Mouse (Mus musculus): ENCODE data around the gene Nufip1.
A peak's percentile ranks its signal among the peaks of the same experiment; 100 is the strongest.
"Not testable (repeated sequence)": the region's sequence is repeated elsewhere in the genome, so short reads cannot be mapped to it uniquely, and the experiment has no call there.

Nufip1 gene

DNA sequence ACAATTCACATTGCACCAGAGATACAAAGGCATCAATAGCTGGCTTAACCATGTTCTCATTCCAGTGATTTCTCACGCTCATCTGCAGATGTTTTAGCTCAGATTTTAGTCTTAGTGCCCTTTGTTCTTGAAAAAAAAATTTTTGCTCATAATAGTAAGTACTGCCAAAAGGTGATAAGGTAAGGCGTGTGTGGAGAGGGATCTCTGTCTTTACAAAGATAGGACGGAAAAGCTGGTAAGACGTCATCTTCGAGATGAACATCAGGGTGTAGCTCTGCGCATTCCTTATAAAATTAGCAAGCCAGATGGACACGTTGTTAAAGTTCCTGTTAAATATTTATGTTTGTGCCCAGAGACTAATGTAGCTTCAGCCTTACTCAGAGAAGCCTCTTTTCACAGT lies 35.2 kb downstream of the Nufip1 start:
- no peak for DNase-seq

DNA sequence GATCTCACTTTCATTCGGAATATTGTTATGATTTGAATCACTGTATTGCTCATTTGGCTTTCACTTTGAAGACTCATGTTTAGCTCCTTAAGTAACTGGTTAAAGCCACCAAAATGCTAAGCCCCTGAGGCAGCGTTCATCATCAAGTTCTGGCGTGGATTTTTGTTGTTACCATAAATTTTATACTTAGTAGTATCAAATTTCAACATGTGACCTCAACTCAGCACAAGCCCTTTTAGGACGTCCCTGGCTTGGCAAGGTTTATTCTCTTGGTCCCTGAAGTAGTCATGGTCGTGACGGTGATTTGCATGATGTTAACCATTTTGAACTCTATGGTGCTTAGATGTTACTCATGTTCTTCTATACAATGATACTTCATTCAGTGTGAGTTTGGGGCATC lies 36.4 kb downstream of the Nufip1 start:
- DNase-seq, result no peak

DNA sequence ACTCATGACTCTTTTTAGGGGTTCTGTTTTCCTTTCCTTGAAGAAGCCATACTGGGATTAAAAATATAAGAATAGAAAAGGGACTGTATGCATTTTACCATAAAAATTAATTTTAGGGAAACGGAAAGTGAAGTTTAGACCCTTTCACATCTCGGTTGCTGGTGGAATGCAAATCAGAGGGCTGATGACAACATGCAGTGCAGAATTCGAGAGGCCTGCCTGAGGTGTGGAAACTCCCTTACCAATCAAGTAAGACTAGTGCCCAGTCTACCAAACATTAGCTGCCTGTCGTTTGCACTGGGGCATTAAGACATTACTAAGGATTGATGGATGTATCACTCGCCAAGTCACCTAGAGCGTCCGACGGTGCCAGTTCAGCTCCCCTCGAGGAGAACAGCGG lies 37.6 kb downstream of the Nufip1 start:
- no peak for DNase-seq

DNA sequence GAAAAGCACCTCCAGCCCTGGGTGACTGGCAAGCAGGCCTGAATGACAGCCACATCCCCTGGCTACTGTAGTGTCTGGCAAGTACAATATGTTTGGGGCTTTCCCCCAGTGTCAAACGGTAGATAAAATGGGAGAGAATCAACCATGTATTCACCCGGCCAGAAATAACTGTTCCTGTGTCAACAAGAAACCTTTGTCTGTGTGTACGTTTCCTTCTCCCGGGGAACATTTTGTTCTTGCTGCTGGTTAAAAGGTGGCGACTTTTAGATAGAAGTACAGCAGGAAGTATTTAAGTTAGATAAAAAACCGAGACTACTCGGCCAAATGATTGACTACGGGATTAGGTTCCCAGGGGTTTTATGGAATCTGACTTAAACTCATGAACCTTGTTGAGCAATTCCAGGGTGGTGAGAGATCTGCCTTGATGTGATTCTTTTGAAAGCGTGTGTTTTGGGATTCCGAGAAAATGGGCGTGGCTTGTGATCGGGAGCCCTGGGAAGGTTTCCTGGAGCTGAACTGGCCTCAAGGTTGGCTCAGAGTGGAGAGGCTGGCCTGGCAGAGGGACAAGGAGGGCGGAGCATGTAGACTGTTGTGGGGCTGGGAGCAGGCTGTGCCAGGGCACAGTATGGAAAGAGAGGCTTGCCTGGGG lies 39.0 kb downstream of the Nufip1 start:
- DNase-seq, result peak; percentile 41 to 56

DNA sequence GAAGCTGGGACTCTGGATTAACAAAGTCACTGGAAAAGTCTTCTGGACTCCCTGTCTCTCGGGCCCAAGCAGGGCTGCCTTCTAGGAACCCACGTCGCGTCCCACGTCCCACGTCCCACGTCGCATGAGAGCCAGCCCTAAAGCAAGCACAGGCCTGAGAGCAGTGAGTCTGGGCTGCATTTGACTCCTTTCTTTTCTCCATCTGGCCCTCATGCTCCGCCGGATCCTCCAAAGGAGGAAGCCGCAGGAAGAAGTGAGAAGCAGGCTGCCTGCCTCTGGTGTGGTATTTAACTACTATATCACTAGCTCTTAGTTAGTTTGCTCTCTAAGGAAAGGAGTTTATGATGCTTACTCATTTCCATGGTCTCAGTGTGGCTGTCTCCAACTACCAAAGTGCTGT lies 39.8 kb downstream of the Nufip1 start:
- no peak for DNase-seq

DNA sequence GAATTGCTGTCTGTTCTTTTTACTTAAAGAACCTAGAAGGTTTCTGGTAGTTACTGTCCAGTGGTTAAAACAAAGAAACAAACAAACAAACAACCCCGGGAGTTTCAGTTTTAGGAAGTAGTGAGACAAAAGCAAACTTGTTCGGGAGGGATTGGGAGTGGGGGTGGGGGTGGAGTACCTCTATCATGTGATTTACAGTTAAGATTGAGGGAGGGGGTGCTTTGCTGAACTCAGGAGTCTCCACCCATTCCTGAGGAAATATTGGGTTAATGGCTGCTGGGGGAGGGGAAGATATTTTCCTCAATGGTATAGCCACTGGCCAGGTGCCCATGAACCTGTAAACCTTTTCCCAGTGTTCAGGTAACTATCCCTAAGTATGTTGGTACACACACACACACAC lies 40.3 kb downstream of the Nufip1 start:
- no peak for DNase-seq

DNA sequence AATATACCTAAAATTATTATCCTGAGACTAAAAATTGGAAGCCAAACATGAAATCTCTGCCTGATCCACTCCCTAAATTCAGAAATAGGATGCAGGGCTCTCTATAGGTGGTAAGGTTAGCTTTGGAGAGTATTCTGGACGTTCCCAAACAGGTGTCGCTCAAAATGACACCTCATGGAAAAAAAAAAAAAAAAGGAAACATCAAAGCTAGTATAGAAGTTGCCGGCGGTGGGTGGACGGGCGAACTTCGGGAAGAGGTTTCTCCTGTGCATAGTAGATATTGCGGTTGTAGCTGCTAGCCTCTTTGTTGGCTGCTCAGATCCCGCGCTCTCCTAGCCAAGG lies 41.1 kb downstream of the Nufip1 start:
- DNase-seq, result no peak

DNA sequence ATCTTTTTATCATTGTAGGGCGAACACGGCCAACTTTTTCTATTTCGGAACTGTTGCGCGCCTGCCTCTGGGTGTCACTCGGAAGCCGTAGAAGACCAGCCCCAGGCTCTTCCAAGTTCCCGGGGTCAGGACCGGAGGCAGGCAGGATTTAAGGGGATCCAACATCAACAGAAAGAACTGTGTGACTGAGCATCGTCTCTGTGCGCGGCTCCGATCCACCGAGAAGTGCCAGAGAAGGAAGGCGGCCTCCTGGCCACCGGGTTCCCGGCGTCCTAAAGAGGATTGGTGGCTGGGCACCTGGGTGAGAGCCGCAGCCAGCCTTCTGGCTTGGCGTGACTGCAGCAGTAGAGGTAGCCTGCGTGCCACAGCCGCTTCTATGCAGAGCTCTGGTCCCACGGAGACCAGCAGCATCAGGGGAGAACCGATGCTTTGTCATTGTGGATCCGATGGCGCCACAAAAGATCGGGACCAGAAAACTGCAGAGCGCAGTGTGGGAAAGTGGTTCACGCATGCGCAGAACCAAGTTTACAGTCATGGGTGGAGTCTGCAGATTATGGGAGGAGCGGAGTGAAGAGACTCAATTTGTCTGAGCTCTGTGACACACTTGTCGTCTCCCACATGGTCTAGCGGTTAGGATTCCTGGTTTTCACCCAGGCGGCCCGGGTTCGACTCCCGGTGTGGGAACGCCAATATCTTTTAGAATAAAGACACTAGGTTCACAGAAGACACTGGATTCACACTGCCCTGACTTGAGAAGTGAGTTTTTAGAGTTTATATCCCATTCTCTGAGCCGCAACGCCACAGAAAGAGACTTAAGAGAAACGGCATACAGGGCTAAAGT lies 41.7 kb downstream of the Nufip1 start:
- peak; percentile 95 to 99 for DNase-seq

DNA sequence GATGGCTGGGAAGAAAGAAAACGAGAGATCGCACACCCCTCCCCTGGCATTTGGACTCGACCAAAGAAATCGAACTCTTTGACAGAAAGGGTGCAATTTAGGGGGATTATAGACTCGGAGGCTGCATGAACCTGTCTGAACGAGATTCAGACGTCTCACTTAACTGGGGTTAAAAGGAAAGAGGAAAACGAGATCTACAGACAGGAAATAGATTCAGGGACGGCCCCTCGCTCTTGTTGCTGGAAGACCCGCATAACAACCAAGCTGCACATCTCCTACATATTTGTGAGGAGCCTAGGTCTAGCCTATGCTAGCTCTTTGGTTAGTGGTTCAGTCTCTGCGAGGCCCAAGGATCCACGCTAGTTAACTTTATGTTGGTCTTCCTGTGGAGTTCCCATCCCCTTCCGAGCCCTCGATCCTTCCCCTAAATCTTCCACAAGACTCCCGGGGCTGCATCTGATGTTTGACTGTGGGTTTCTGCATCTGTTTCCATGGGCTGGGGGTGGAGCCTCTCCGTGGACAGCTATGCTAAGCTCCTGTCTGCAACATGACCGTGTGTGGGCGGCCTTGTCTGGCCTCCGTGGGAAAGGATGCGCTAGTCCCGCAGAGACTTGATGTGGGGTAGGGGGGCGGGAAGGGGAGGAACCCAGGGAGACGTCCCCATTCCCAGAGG lies 42.4 kb downstream of the Nufip1 start:
- DNase-seq, result peak; percentile 14 to 20

DNA sequence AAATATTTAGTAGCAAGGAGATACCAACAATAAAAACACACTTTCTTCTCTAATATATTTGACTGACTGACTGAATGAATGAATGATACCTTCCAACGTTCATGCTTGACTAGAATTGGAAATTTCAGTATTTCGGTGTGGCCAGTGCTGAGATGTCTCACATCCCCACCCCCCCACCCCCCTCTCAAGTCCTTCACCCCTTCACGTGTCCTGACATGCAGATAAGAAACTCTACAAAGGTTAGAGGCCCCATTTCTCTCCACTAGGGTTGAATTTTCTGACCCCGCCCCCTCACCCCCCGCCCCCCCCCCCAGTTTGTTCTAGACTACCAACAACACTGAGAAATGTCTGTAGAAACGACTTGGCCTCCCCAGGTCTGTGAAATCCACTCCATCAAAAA lies 43.1 kb downstream of the Nufip1 start:
- no peak for DNase-seq

DNA sequence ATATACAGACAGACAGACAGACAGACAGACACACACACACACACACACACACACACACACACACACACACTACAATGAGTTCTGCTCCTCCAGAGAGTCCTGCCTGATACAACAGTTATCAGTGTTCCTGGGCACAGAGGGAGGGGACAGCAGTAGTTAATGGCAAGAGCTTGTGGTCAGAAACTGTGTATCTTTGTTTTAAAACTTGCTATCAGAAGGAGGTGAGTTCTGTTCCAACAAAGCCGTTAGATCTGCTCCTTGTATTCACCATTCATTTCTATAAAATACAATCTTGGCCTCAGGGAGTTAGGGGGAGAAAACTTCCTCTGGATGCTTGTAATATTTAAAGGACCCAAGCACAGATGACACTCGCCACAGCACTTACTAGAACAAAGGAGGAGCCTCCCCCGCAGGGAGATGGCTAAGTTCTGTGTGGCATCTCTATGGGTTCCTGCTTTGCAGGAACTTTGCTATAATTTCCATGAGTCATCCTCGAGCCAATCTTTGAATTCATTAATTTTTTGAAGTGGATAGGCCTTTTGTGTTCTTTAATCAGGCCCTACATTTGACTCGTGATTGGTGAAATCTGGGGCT lies 47.6 kb downstream of the Nufip1 start:
- DNase-seq, result no peak

DNA sequence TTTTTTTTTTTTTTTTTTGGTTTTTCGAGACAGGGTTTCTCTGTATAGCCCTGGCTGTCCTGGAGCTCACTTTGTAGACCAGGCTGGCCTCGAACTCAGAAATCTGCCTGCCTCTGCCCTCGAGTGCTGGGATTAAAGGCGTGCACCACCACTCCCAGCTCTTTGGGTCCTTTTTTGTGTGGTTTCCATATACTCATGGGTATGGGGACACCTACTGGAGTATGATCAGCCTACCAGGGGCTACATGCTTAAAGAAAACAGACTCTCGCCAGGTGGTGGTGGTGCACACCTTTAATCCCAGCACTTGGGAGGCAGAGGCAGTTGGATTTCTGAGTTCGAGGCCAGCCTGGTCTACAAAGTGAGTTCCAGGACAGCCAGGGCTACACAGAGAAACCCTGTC lies 49.9 kb downstream of the Nufip1 start:
- not testable (repeated sequence) for DNase-seq

DNA sequence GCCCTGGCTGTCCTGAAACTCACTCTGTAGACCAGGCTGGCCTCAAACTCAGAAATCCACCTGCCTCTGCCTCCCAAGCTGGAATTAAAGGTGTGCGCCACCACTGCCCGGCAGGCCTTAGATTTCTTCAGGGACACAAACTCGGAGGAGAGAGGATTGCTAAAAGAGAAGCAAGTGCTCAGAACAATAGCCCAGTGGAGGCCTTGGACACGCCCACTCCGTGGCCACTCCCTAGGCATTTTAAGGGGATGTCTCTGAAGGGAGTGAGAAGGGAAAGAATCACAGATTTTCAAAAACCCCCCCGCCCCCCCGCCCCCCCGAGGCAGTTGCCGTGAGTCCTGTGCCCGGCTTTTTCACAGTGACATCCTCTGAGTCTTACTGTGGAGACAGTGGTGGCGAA lies 53.5 kb downstream of the Nufip1 start:
- DNase-seq, result no peak

DNA sequence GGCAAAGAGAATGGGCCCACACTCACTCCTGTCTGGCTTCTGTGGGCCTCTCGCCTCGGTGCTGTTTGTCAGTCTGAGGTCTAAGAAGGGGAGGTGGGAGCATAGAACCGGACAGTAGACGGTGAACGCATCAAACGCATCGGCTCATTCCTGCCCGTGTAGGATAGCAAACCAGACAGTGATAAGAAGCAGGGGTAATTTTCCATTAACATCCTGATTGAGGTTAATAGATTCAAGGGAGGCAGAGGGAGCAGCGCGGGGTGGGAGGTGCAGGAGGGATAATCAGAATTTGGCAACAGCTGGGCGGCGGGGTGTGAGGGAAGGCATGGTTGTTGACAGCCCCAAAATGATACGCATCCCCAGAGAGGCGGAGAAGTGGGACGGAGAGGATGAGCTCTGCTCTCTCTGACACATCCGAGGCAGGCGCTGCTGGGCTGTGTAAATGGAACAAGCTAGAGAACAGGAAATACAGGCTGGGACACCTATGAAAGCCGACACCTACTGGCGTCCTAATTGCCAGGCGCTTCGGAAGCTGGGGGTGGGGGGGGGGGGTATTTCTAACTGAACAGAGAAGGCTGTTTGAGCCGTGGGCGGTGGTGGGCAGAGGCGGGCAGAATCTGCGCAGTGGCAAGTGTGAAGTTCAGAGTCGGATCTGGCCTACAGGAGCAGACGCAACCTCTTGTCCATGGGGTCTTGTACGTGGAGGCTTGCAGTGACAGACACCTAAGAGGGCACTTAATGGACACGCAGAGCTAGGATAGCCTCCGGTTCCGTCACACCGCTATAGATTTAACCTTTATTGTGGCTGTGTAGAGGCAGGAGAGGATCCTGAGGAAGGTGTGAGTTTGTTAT lies 54.4 kb downstream of the Nufip1 start:
- DNase-seq, result peak in 1 of 2 experiments; percentile 12

DNA sequence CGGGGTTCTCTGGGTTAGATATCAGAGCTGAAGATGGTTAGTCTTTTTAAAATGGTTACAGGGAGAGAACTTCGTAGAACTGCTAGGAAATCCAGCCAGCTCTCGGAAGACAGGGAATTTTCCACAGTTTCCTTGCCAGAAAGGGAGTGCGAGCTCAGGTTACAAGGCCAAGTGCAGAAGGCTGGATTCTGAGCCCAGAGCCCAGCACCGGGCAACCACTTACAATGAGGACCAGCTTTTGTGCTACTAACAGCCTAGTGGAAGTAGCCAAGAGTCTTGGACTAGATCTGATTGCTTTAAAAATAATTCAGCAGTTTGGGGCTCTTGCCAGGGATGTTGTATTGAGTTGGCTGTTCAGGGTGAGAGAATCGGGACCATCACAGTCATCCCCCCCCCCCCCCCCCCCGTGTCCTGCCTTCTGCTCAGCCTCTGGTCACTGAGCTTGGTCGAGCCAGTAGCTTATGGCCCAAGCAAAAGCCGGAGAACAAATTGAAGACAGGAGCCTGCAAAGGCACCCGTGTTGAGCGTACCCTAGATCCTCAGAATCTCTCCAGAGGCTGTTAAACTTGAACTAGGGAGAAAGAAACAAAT lies 59.3 kb downstream of the Nufip1 start:
- no peak for DNase-seq

DNA sequence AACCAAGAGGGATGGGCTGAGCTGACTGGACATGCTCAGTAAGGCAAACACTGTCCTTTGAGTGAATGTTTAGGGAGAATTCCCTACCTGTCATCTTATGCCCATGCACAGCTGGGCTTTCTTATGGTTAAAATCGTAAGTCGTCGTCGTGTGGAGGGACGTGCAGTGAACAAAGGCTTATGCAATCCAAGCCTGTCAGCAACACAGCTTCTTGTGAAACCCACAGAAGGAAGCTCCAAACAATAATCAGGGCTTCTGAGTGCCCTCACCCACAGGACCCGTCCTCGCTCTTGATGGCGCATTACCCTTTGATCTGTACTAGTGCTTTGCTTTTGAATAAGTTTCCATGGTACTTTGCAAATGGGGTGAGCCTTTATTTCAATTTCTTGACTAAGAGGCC lies 60.6 kb downstream of the Nufip1 start:
- DNase-seq, result no peak

DNA sequence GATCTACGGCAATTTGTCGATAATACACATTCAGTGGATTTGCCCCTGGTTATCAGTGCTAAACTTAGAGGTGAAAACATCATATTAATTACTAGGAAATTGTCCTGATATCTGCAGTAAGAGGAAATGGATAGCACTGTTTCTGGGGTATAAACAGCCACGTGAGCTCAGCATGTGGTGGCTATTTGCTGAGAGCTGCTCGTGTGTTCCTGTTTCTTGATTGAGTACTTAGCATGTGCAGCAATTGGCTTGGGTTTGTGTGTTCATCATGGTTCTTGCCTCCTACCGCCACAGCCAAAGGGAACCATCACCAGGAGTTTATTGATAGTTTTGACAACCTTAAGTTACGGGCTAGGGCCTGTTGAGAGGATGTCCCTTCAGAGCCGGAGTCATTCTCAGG lies 63.6 kb downstream of the Nufip1 start:
- no peak for DNase-seq

DNA sequence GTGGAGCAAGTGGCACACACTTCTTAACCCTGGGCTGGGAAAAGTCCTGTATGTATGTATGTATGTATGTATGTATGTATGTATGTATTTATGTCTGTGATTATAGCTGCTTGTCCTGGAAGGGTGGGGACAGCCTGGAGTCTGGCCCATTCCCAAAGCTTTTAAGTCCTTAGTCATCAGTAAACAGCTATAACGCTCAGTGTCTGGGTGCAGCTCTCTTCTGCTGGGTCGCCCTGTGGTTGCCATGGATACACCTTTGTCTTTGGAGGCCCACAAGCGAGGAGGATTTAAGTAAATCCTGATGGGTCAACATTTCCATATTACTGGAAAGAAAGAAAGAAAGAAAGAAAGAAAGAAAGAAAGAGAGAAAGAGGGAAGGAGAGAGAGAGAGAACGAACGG lies 65.1 kb downstream of the Nufip1 start:
- DNase-seq, result no peak

DNA sequence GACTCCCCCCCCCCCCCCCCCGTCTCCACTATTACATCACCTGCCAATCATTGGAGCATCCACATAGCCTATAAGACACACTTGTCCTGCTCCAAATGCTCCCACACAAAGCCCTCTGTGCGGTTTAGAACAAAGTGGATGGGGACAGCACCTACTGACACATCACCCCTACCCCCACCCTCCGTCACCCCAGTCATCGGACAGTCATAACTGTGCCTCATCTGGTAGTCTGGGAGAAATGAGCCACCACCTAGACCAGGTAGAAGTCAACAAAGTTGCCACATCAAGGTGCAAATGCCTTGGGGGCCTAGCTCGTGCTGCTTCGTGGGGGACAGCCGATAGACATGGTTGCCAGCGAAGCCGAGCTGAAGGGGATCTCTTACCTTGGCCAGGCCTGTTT lies 66.5 kb downstream of the Nufip1 start:
- DNase-seq, result no peak

DNA sequence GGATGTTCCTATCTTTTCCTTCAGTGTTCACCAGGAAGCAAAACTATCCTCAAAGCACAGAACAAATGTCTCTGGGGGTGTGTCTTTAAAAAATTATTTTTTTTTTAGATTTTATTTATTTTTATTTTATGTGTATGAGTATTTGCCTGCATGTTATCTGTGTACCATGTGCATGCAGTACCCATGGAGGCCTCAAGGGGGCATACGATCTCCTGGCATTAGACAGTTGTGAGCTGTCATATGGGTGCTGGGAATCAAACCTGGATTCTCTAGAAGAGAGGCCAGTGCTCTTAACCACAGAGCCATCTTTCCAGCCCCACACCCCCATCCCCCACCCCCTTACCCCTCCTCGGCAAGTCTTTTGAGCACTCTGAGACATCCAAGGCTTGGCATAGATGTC lies 67.8 kb downstream of the Nufip1 start:
- DNase-seq, result no peak

DNA sequence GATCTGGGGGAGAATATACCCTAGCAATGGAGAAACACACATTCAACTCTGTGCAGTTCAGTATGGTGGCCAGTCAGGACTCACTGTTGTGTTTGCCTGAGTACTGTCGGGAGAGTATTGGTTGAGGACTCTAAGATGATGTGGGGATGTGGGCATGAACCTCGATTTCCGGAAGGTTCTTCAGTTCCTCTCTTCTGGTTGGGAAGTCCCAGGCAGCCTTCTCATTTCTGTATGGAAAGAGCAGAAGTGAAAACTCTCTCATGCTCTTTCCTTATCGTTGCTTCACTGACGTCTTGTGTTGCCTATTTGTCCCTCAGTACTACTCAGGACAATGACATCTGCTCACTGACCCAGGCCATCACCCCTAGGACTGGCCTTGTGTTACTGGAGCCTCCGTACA lies 68.7 kb downstream of the Nufip1 start:
- no peak for DNase-seq

DNA sequence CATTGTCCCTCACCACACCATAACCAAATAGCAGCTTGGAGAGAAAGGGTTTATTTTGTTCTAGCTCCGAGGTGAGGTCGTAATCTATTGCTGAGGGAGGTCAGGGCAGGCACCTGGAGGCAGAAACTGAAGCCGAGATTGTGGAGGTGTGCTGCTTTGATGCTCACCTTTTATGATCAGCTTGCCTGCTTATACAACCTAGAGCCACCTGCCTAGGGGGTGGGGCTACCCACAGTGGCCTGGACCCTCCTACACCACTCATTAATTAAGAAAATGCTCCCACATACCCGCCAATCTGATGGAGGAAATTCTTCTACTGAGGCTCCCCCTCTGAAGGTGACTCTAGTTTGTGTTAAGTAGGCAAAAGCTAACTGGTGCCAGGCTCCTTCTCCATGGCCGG lies 74.7 kb downstream of the Nufip1 start:
- DNase-seq, result no peak

All from cerebellum, postnatal 36 days (tissue).